8 mouse cellular contexts compared by ENCODE assay signal in genomic region chr11:88830257-88830804, GRCm38 (mm10). TPM values are rescaled to one million over a fixed set of nuclear protein-coding genes. Genes with fewer than 3 reads are reported as not detected.
DNase-seq lines count a peak whose midpoint lies in the region; ATAC-seq and TF ChIP-seq lines count a peak whose summit lies in the region.

No protein-coding gene starts in this region.

- no peak for DNase-seq in kidney, postnatal 14 days
- DNase-seq in adipocyte (ENCODE audit: low spot score): peak; percentile 53
- peak; percentile 63 for DNase-seq in splenic B cell, adult 2 months (ENCODE audit: low read depth, low spot score)
- DNase-seq in Muller cell, postnatal 12 days (ENCODE audit: inconsistent ontology term): no peak
- DNase-seq in yolk sac, embryonic 10.5 days (ENCODE audit: low spot score): no peak

- no peak for TF ChIP-seq EP300 in ES-Bruce4 (IDR thresholded peaks at IDR 0.05; ENCODE audit: insufficient read depth, low read depth, low read length)

- H3K9me3 ChIP-seq in kidney, embryonic 15.5 days (replicated peaks): no peaks in the 10 kb centered on the region
- no peaks in the 10 kb centered on the region for H3K9me3 ChIP-seq in ES-Bruce4 (replicated peaks; ENCODE audit: control insufficient read depth, insufficient read depth, low read length, poor library complexity, severe bottlenecking)
- H3K9me3 ChIP-seq in intestine, embryonic 15.5 days: no peaks in the 10 kb centered on the region

- no peak overlapping the region for H3K9ac ChIP-seq in kidney, embryonic 15.5 days
- no peak overlapping the region for H3K9ac ChIP-seq in ES-Bruce4 (ENCODE audit: low read depth, poor library complexity, severe bottlenecking)
- H3K9ac ChIP-seq in intestine, embryonic 15.5 days: no peak overlapping the region

- 90% methylated on average over 2 of the region's 2 CpGs for WGBS in kidney, embryonic 15.5 days
- WGBS in intestine, embryonic 15.5 days: 96% methylated on average over 2 of the region's 2 CpGs

- H3K36me3 ChIP-seq in kidney, embryonic 15.5 days: peaks cover 51% of the 10 kb centered on the region
- peaks cover 39% of the 10 kb centered on the region for H3K36me3 ChIP-seq in ES-Bruce4 (ENCODE audit: control insufficient read depth, insufficient read depth, low read length, poor library complexity, severe bottlenecking)
- H3K36me3 ChIP-seq in intestine, embryonic 15.5 days: peaks cover 22% of the 10 kb centered on the region
- H3K36me3 ChIP-seq in splenic B cell, adult 2 months (ENCODE audit: control insufficient read depth, insufficient read depth, low read length, poor library complexity, severe bottlenecking): no peaks in the 10 kb centered on the region

- ATAC-seq in kidney, embryonic 15.5 days (replicated peaks; ENCODE audit: low FRiP score): 0 out of 2 replicates have a peak, but pooled peaks have one; percentile 44
- peak; percentile 35; the same call in 1 of the 2 replicates for ATAC-seq in intestine, embryonic 15.5 days

- H3K4me2 ChIP-seq in kidney, embryonic 15.5 days: no peak overlapping the region
- H3K4me2 ChIP-seq in intestine, embryonic 15.5 days (replicated peaks): no peak overlapping the region

- no peak overlapping the region for H3K4me3 ChIP-seq in kidney, embryonic 15.5 days (replicated peaks)
- H3K4me3 ChIP-seq in ES-Bruce4 (ENCODE audit: low read depth, low read length): no peak overlapping the region
- no peak overlapping the region for H3K4me3 ChIP-seq in intestine, embryonic 15.5 days (replicated peaks)

- peak; percentile 70 for TF ChIP-seq CTCF in ES-Bruce4 (IDR thresholded peaks at IDR 0.05; ENCODE audit: low read depth, low read length)

- no peak overlapping the region for H3K27ac ChIP-seq in kidney, embryonic 15.5 days
- H3K27ac ChIP-seq in ES-Bruce4 (ENCODE audit: insufficient read depth, low read length): no peak overlapping the region
- H3K27ac ChIP-seq in intestine, embryonic 15.5 days: no peak overlapping the region

- no peaks in the 10 kb centered on the region for H3K27me3 ChIP-seq in kidney, embryonic 15.5 days
- no peaks in the 10 kb centered on the region for H3K27me3 ChIP-seq in ES-Bruce4 (ENCODE audit: control insufficient read depth, insufficient read depth, low read length, poor library complexity, severe bottlenecking)
- no peaks in the 10 kb centered on the region for H3K27me3 ChIP-seq in intestine, embryonic 15.5 days (replicated peaks)
- H3K27me3 ChIP-seq in splenic B cell, adult 2 months (ENCODE audit: control insufficient read depth, insufficient read depth, low read length, poor library complexity, severe bottlenecking): no peaks in the 10 kb centered on the region

- no peaks in the 10 kb centered on the region for H3K4me1 ChIP-seq in kidney, embryonic 15.5 days
- no peaks in the 10 kb centered on the region for H3K4me1 ChIP-seq in ES-Bruce4 (ENCODE audit: control insufficient read depth, insufficient read depth, low read length)
- H3K4me1 ChIP-seq in intestine, embryonic 15.5 days (replicated peaks): no peaks in the 10 kb centered on the region

- TF ChIP-seq POLR2A in ES-Bruce4 (IDR thresholded peaks at IDR 0.05; ENCODE audit: insufficient read depth, low read length): no peak

RNA-seq across cellular contexts. Expression of gene Akap1, which starts 34.1 kb away (rescaled TPM):
- polyA plus RNA-seq in kidney, embryonic 15.5 days (2015; fragmentation: Nextera tagmentation; extraction: Ambion mirVana): 20.8 and 22.2 TPM in 2 replicates
- 48.2 and 51.4 TPM in 2 replicates for polyA plus RNA-seq in ES-Bruce4 (2011; ENCODE audit: insufficient read depth, insufficient read length, low read depth, missing spikeins)
- polyA plus RNA-seq in intestine, embryonic 15.5 days (2015; fragmentation: Nextera tagmentation; extraction: Ambion mirVana): 27.8 and 28.3 TPM in 2 replicates

Comparison
In these comparisons a context has a peak if more than half of its experiments do, and no peak if none do; other contexts are left out.
1. DNase-seq: peak in adipocyte (single experiment) and splenic B cell, adult 2 months (single experiment); none in kidney, postnatal 14 days (single experiment), Muller cell, postnatal 12 days (single experiment) and yolk sac, embryonic 10.5 days (single experiment).